Mouse (Mus musculus): ENCODE measurements around the gene Opn1sw. TPM values are rescaled to one million over a fixed set of nuclear protein-coding genes. Genes with fewer than 3 reads are reported as not detected.

Gene Opn1sw
- total and polyA plus RNA-seq, 3 experiments: 0.04 TPM; not detected in 2

DNA sequence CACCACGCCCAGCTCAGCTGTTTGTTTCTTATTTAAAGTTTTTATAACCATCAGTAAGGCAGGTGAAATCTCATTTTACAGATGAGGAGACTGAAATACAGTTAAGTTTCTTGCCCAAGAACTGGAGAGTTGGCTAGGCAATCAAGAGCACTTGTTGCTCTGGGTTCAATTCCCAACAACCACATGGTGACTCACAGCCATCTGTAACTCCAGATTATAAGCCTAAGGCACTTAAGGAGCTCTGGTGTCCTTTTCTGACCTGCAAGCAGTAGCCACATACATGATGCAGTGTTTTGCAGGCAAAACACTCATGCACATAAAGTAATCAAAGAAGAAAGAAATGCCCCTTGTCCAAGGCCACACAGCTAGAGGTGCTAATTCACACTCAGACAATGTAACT, 23.0 kb downstream of the Opn1sw start:
- Histone ChIP-seq H3K9me3 (replicated peaks; ENCODE audit: insufficient read depth, low read length) (no peaks in the 10 kb centered on the region), H3K36me3 (ENCODE audit: control insufficient read depth in 1 of 2, insufficient read depth in 2 of 2, low read length in 2 of 2) (peaks cover 0 to 12% of the 10 kb centered on the region in 2 experiments; a peak in 2 of 4 replicates)

DNA sequence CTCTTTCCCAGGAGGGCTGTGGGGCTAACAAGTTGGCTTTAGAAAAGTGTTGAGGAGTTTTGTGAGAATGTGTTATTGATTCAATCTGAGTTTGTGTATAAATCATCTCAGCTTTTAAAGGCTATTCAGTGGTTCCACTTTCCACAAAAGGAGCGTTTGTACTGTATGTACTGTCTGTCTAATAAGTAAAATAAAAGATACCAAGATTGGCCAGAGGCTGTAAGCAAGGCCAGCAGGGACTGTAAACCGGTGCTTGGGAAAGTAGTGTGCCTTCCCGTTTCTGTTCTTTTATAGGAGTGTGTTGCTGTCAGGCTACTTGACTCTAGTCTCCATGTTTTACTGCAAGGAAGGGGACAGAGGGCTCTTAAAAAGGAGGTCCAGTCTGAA, 25.1 kb downstream of the Opn1sw start:
- no peak overlapping the region for H3K27ac ChIP-seq (ENCODE audit: control insufficient read depth, low read depth, low read length)
- H3K9ac ChIP-seq (ENCODE audit: control insufficient read depth, low read depth, low read length, poor library complexity, severe bottlenecking): no peak overlapping the region
- H3K27me3 ChIP-seq (ENCODE audit: control insufficient read depth in 1 of 2, insufficient read depth in 2 of 2, low read length in 2 of 2): no peaks in the 10 kb centered on the region
- H3K36me3 ChIP-seq (ENCODE audit: control insufficient read depth in 1 of 2, insufficient read depth in 2 of 2, low read length in 2 of 2): peaks cover 0 to 12% of the 10 kb centered on the region in 2 experiments; a peak in 2 of 4 replicates
- H3K79me2 ChIP-seq (ENCODE audit: control insufficient read depth, insufficient read depth, low read length, poor library complexity): no peaks in the 10 kb centered on the region
- no peaks in the 10 kb centered on the region for H3K9me3 ChIP-seq (replicated peaks; ENCODE audit: insufficient read depth, low read length)
- TF ChIP-seq JUND (IDR thresholded peaks at IDR 0.05; ENCODE audit: low read depth, low read length) (no peak), TCF12 (IDR thresholded peaks at IDR 0.05; ENCODE audit: low read depth, low read length) (no peak), GABPA (IDR thresholded peaks at IDR 0.05; ENCODE audit: low read depth, low read length) (no peak), MAZ (IDR thresholded peaks at IDR 0.05; ENCODE audit: low read depth, low read length) (no peak), ZC3H11A (IDR thresholded peaks at IDR 0.05; ENCODE audit: low read depth, low read length) (no peak), RCOR1 (IDR thresholded peaks at IDR 0.05; ENCODE audit: low read depth, low read length) (no peak), MAX (IDR thresholded peaks at IDR 0.05; ENCODE audit: low read length) (no peak), ZNF384 (IDR thresholded peaks at IDR 0.05; ENCODE audit: low read depth, low read length) (no peak), SMC3 (IDR thresholded peaks at IDR 0.05; ENCODE audit: low read depth, low read length) (no peak), MXI1 (IDR thresholded peaks at IDR 0.05; ENCODE audit: low read depth, low read length) (no peak)
- H3K4me1 ChIP-seq (ENCODE audit: control insufficient read depth in 1 of 2, insufficient read depth in 2 of 2, low read length in 2 of 2): no peaks in the 10 kb centered on the region
- no peak for DNase-seq (ENCODE audit: low read depth, low spot score)
- no peak overlapping the region for H3K4me3 ChIP-seq (ENCODE audit: control insufficient read depth in 1 of 2, insufficient read depth in 1 of 2, low read depth in 2 of 2, low read length in 2 of 2)

More for the DNA sequence above, 23.0 kb downstream of the Opn1sw start:
- Histone ChIP-seq H3K4me3 (ENCODE audit: control insufficient read depth in 1 of 2, insufficient read depth in 1 of 2, low read depth in 2 of 2, low read length in 2 of 2) (no peak overlapping the region), H3K27me3 (ENCODE audit: control insufficient read depth in 1 of 2, insufficient read depth in 2 of 2, low read length in 2 of 2) (no peaks in the 10 kb centered on the region), H3K9ac (ENCODE audit: control insufficient read depth, low read depth, low read length, poor library complexity, severe bottlenecking) (no peak overlapping the region), H3K4me1 (ENCODE audit: control insufficient read depth in 1 of 2, insufficient read depth in 2 of 2, low read length in 2 of 2) (no peaks in the 10 kb centered on the region), H3K79me2 (ENCODE audit: control insufficient read depth, insufficient read depth, low read length, poor library complexity) (no peaks in the 10 kb centered on the region), H3K27ac (ENCODE audit: control insufficient read depth, low read depth, low read length) (no peak overlapping the region)
- no peak for TF ChIP-seq POLR2AphosphoS5 (IDR thresholded peaks at IDR 0.05; ENCODE audit: borderline replicate concordance, low read depth, low read length)
- no peak for TF ChIP-seq TBP (IDR thresholded peaks at IDR 0.05; ENCODE audit: low read depth, low read length)
- TF ChIP-seq POLR2AphosphoS2 (IDR thresholded peaks at IDR 0.05; ENCODE audit: low read length): no peak
- TF ChIP-seq ELF1 (IDR thresholded peaks at IDR 0.05; ENCODE audit: low read depth, low read length): no peak
- no peak for TF ChIP-seq TAL1 (IDR thresholded peaks at IDR 0.05; ENCODE audit: low read length)
- no peak for TF ChIP-seq ETS1 (IDR thresholded peaks at IDR 0.05; ENCODE audit: low read depth, low read length)
- TF ChIP-seq MYC (IDR thresholded peaks at IDR 0.05; ENCODE audit: low read depth, low read length): no peak
- DNase-seq (ENCODE audit: low read depth, low spot score): no peak

All from MEL (cell line).